Mouse (Mus musculus) splenic B cell, adult 2 months (primary cell): ENCODE measurements around the gene Prkce.

Experiments
- DNase-seq: peaks from one replicate; pipeline ENCODE4 v3.0.0-alpha.2; 2011; ENCODE audit warnings: low read depth, low spot score
- H3K27me3 ChIP-seq: 2 replicates; pipeline ENCODE4 v1.6.1; 2012; ENCODE audit warnings: mild to moderate bottlenecking, low read length, moderate library complexity, mixed read lengths; ENCODE audit not compliant: control insufficient read depth, poor library complexity, insufficient read depth, severe bottlenecking
- H3K36me3 ChIP-seq: 2 replicates; pipeline ENCODE4 v1.6.1; 2012; ENCODE audit warnings: mild to moderate bottlenecking, low read length, moderate library complexity, mixed read lengths; ENCODE audit not compliant: control insufficient read depth, poor library complexity, insufficient read depth, severe bottlenecking

Gene Prkce

GRCm38 (mm10) chr17:86497302-86497701 is 329.7 kb downstream of the Prkce start:
- Histone ChIP-seq H3K36me3 (peaks cover 13% of the 10 kb centered on the region), H3K27me3 (no peaks in the 10 kb centered on the region)
- no peak for DNase-seq

GRCm38 (mm10) chr17:86499359-86500045 is 331.9 kb downstream of the Prkce start:
- peaks cover 15% of the 10 kb centered on the region; the same call in 1 of the 2 replicates for H3K36me3 ChIP-seq
- DNase-seq, result no peak
- H3K27me3 ChIP-seq, result no peaks in the 10 kb centered on the region

- peaks cover 19% of the 10 kb centered on the region; the same call in 1 of the 2 replicates for H3K36me3 ChIP-seq
- H3K27me3 ChIP-seq, result no peaks in the 10 kb centered on the region
- no peak for DNase-seq
These were observed 333.8 kb downstream of the Prkce start for GRCm38 (mm10) chr17:86501393-86501792.

- peaks cover 19% of the 10 kb centered on the region; the same call in 1 of the 2 replicates for H3K36me3 ChIP-seq
- DNase-seq, result no peak
- H3K27me3 ChIP-seq, result no peaks in the 10 kb centered on the region
These were observed 335.8 kb downstream of the Prkce start for GRCm38 (mm10) chr17:86503208-86503897.

GRCm38 (mm10) chr17:86505183-86505631 is 337.6 kb downstream of the Prkce start, which contains the start of gene Gm10309:
TSS of gene Gm10309 (minus strand) at chr17:86505232.
- H3K27me3 ChIP-seq, result no peaks in the 10 kb centered on the region
- H3K36me3 ChIP-seq, result peaks cover 13% of the 10 kb centered on the region; the same call in 1 of the 2 replicates
- no peak for DNase-seq

GRCm38 (mm10) chr17:86506881-86507280 is 339.3 kb downstream of the Prkce start:
- DNase-seq, result no peak
- Histone ChIP-seq H3K36me3 (peaks cover 8% of the 10 kb centered on the region), H3K27me3 (no peaks in the 10 kb centered on the region)

- Histone ChIP-seq H3K27me3 (no peaks in the 10 kb centered on the region), H3K36me3 (peaks cover 8% of the 10 kb centered on the region)
- DNase-seq, result no peak
These were observed 340.0 kb downstream of the Prkce start for GRCm38 (mm10) chr17:86507342-86508211.

GRCm38 (mm10) chr17:86508212-86508490 is 340.6 kb downstream of the Prkce start:
- peaks cover 7% of the 10 kb centered on the region for H3K36me3 ChIP-seq

GRCm38 (mm10) chr17:86509871-86510270 is 342.3 kb downstream of the Prkce start:
- Histone ChIP-seq H3K36me3 (peaks cover 5% of the 10 kb centered on the region), H3K27me3 (no peaks in the 10 kb centered on the region)
- DNase-seq, result no peak

More at GRCm38 (mm10) chr17:86508212-86508490, 340.6 kb downstream of the Prkce start:
- H3K27me3 ChIP-seq, result no peaks in the 10 kb centered on the region
- DNase-seq, result no peak

- Histone ChIP-seq H3K27me3 (no peaks in the 10 kb centered on the region; the same call in 1 of the 2 replicates), H3K36me3 (no peaks in the 10 kb centered on the region; the same call in 1 of the 2 replicates)
- no peak for DNase-seq
These were observed 347.5 kb downstream of the Prkce start for GRCm38 (mm10) chr17:86514974-86515620.

GRCm38 (mm10) chr17:86516630-86517029 is 349.0 kb downstream of the Prkce start:
- H3K36me3 ChIP-seq, result peaks cover 2% of the 10 kb centered on the region; the same call in 1 of the 2 replicates
- no peak for DNase-seq
- no peaks in the 10 kb centered on the region; the same call in 1 of the 2 replicates for H3K27me3 ChIP-seq

- Histone ChIP-seq H3K36me3 (peaks cover 2% of the 10 kb centered on the region; the same call in 1 of the 2 replicates), H3K27me3 (no peaks in the 10 kb centered on the region; the same call in 1 of the 2 replicates)
- no peak for DNase-seq
These were observed 351.0 kb downstream of the Prkce start for GRCm38 (mm10) chr17:86518604-86519003.

GRCm38 (mm10) chr17:86521252-86521651 is 353.7 kb downstream of the Prkce start:
- no peaks in the 10 kb centered on the region; the same call in 1 of the 2 replicates for H3K27me3 ChIP-seq
- peaks cover 3% of the 10 kb centered on the region; the same call in 1 of the 2 replicates for H3K36me3 ChIP-seq
- DNase-seq, result no peak

GRCm38 (mm10) chr17:86522649-86523048 is 355.1 kb downstream of the Prkce start:
- peaks cover 3% of the 10 kb centered on the region; the same call in 1 of the 2 replicates for H3K36me3 ChIP-seq
- DNase-seq, result no peak
- H3K27me3 ChIP-seq, result no peaks in the 10 kb centered on the region
